Mouse (Mus musculus): ENCODE data around the gene Zfp146. TPM values are rescaled to one million over a fixed set of nuclear protein-coding genes. Genes with fewer than 3 reads are reported as not detected.
"Not testable (repeated sequence)": the region's sequence is repeated elsewhere in the genome, so short reads cannot be mapped to it uniquely, and the experiment has no call there.

The Zfp146 gene
- total RNA-seq, 2 experiments from 2014 or later = 39.0 to 42.5 TPM

DNA sequence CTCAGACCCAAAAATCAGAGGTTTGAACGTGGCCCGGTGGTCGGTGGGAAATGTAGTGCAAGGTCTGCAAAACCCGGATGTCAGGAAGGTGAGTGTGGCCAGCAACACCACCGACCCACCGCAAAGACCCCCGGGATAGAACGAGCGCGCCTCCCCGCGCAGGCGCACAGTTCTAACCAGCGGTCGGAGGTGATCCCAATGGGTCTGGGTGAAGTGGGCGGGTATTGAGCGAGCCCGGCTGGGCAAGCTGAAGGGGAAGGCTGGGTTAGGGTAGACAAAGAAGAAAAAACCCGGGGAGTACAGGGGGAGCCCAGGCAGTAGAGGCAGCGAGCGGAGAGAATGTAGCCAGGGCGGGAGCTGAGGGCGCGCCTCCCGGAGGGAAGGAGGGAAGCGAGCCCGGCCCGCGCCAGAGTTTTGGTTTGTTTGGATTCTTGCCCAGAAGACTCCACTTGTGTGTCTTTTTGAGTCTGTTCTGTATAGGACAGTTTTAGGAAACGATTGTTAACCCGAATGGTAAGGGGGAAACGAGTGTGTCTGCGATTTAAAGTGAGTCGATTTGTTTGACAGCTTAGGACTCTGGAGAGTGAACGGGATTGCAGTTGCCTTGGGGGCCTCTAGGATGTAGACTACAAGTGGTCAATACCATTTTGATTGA, 25.9 kb downstream of the Zfp146 start:
- intact Hi-C loops (cut with DNase I) = no loop called here
- DNase-seq = peak; percentile 77 to 83

DNA sequence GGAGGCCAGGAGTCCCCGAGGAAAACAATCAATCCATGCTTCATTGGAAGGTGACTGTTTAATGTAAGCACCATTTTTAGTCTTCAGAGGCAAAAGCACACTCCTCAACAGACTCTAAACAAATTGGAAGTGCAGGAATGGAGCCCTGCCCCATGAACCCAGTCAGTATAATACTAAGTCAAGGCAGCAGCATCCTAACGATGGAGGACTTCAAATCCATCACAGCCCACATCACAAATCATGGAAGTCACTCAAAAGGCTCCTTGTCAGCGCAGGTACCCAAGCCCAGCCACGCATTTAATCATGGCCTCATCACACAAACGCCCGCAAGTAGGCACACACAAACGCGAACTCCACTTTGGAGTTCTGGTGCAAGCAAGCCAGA, 26.4 kb downstream of the Zfp146 start:
- no peak for DNase-seq
- intact Hi-C loops (cut with DNase I) = no loop called here

DNA sequence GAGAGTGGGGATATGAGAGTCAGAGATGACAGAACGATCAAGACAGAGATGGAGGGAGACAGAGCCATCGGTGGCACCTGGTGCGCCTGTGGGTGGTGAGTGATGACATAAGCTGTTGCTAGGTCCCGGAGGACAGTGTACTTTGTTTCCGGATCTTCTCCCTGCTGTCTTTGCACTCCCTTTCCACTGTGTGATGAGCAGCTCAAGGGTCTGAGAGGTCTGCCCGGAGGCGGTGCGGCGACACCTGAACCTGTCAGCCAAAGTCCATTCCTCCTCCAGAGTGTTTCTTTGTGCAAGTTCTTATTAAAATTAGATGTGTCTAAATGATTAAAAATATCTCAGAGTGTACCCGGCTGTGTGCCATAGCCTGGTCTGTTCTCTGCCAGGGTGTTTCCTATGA, 32.7 kb downstream of the Zfp146 start:
- DNase-seq = no peak
- intact Hi-C loops (cut with DNase I) = no loop called here

GRCm38 (mm10) chr7:30132396-30132795, 37.2 kb downstream of the Zfp146 start:
- DNase-seq = no peak
- intact Hi-C loops (cut with DNase I) = no loop called here

DNA sequence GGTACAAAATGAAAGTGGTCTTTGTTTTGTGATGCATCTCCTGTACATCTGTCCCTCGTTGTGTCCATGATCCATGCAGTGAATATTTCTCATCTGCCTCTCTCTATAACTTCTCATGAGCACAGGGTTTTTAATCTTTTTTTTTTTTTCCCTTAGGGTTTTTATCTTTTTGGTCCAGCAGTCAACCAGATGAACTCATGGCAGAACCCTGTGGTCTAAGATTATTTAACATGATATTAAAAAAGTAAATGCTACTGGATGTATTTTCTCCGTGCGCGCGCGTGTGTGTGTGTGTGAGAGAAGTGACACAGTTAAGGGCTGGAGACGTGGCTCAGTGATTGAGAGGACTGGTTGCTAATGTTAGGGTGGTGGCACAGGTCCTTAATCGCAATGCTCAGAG, 39.6 kb downstream of the Zfp146 start:
- intact Hi-C loops (cut with DNase I) = no loop called here
- no peak for DNase-seq

GRCm38 (mm10) chr7:30122188-30122530, 47.4 kb downstream of the Zfp146 start:
- intact Hi-C loops (cut with DNase I) = no loop called here
- no peak for DNase-seq

DNA sequence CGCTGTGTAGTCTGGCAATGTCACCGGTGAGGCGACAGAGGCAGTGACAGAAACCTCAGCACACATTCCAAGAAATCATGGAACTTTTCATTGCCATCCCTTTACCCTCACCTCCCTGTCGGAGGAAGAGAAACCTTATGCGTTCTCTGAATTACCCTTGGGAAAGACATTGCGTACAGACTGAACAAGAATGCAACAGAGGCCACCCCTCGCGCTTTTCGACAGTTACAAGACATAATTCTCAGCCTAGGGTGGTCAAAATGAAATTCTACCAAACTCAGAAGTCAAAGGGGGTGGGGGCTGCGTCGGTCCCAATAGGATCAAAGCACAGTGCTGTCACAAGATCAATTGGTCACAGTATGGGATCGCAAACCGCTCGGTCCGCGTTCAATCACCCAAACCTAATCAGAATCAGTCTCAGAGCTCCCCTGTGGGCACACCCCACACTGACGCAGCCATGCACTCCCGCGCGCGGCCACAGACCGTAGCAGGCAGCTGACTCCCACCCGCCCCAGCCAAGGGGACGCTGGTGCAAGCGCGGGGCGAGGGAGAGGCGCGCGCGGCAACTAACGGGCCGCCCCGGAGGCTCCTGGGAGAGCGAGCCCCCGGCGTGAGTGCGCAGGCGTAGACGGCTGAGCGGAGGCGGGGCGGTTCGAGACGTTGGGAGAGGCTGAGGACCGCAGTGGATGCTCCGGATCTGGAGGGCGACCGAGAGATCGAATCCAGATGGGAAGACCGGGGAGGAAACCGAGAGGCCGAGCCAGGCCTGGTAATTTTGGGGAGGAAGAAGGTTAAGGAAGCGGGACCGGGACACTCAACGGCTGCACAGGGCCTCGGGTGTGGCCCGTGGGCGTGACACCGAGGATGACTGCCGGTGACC, 48.0 kb downstream of the Zfp146 start, which contains the start of gene Zfp382:
Zfp382 (plus strand) TSS at position 635 of the 880 bp plus-strand sequence.
- DNase-seq = peak; percentile 93 to 94

DNA sequence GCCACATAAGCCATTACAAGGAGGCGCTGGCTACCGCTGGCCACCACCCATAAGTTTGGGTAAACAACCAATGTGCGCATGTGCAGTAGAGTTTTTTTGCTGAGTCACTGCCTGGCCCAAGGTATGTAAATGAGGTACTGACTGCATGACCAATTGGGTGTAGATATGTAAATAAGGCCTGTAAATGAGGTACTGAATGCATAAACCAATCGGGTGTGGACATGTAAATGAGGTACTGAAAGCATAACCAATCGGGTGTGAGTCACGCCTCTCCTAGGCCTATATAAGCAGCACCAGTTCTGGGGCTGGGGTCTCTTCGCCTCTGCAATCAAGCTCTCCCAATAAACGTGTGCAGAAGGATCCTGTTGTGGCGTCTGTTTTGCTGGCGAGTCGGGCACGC, 51.6 kb downstream of the Zfp146 start:
- DNase-seq; intact Hi-C loops (cut with DNase I): not testable (repeated sequence)

More for the DNA sequence above, 48.0 kb downstream of the Zfp146 start, which contains the start of gene Zfp382:
- intact Hi-C loops (cut with DNase I) = no loop called here

- intact Hi-C loops (cut with DNase I) = no loop called here
- DNase-seq = no peak
Measured at GRCm38 (mm10) chr7:30116076-30116475, 53.5 kb downstream of the Zfp146 start.

Other genes with a start within 250 kb of the Zfp146 start
- gene Zfp74, start 215.7 kb downstream of the Zfp146 start, total RNA-seq (2021) = 1 to 10 TPM; 8.3 to 8.9 TPM
- gene Zfp568, start 185.8 kb downstream of the Zfp146 start, total RNA-seq (2021) = 10 to 100 TPM; 46.7 to 53.1 TPM
- 1 to 10 TPM; 1.6 to 2.6 TPM for gene Zfp14, start 118.4 kb downstream of the Zfp146 start, total RNA-seq (2021)
- 1 to 10 TPM in 1 of 2 experiments, under 1 TPM in 1; 0.98 to 1.1 TPM for gene Zfp82, start 96.8 kb downstream of the Zfp146 start, total RNA-seq (2021)
- gene Gm26920, start 79.3 kb downstream of the Zfp146 start, total RNA-seq (2021) = under 1 TPM in 1 of 2 experiments, not detected in 1; 0.62 TPM
- gene Zfp566, start 79.2 kb downstream of the Zfp146 start, total RNA-seq (2021) = 1 to 10 TPM; 1.3 to 2.3 TPM
- gene Zfp260, start 75.0 kb downstream of the Zfp146 start, total RNA-seq (2021) = 10 to 100 TPM; 44.8 to 53.3 TPM
- 1 to 10 TPM; 4.5 to 6.5 TPM for gene Zfp382, start 47.8 kb downstream of the Zfp146 start, total RNA-seq (2021)
- gene Cox7a1, start 14.4 kb upstream of the Zfp146 start, total RNA-seq (2021) = 1,000 to 10,000 TPM; 1,192 to 1,277 TPM
- gene Capns1, start 29.1 kb upstream of the Zfp146 start, total RNA-seq (2021) = 100 to 1,000 TPM; 303 to 326 TPM
- 10 to 100 TPM; 55.5 to 60.7 TPM for gene Polr2i, start 62.2 kb upstream of the Zfp146 start, total RNA-seq (2021)
- gene Tbcb, start 62.5 kb upstream of the Zfp146 start, total RNA-seq (2021) = 10 to 100 TPM; 68.5 to 76.1 TPM
- not detected for gene Ovol3, start 66.0 kb upstream of the Zfp146 start, total RNA-seq (2021)
- gene Thap8, start 110.3 kb upstream of the Zfp146 start, total RNA-seq (2021) = under 1 TPM; 0.20 to 0.26 TPM
- gene Wdr62, start 110.7 kb upstream of the Zfp146 start, total RNA-seq (2021) = 1 to 10 TPM; 5.4 to 5.7 TPM
- gene Clip3, start 122.0 kb upstream of the Zfp146 start, total RNA-seq (2021) = 10 to 100 TPM; 14.0 TPM
- 10 to 100 TPM; 26.0 to 27.4 TPM for gene Alkbh6, start 139.0 kb upstream of the Zfp146 start, total RNA-seq (2021)
- under 1 TPM; 0.86 to 0.87 TPM for gene Syne4, start 145.1 kb upstream of the Zfp146 start, total RNA-seq (2021)
- gene E130208F15Rik, start 152.0 kb upstream of the Zfp146 start, total RNA-seq (2021) = 1 to 10 TPM in 1 of 2 experiments, under 1 TPM in 1; 0.87 to 1.0 TPM
- 10 to 100 TPM; 15.1 to 15.8 TPM for gene Sdhaf1, start 154.1 kb upstream of the Zfp146 start, total RNA-seq (2021)
- gene Lrfn3, start 193.0 kb upstream of the Zfp146 start, total RNA-seq (2021) = 1 to 10 TPM; 1.7 TPM
- 10 to 100 TPM; 12.9 to 16.5 TPM for gene Tyrobp, start 244.0 kb upstream of the Zfp146 start, total RNA-seq (2021)